Mouse (Mus musculus) kidney, adult 2 months (tissue): Measurements from ENCODE around the gene Plekhf1. TPM values are rescaled to one million over a fixed set of nuclear protein-coding genes. Genes with fewer than 3 reads are reported as not detected.

Experiments used
- DNase-seq: peaks from one replicate; pipeline ENCODE4 v3.0.0; 2021
- H3K27ac ChIP-seq: fragments of 200-500 bp; 2 replicates; pipeline ENCODE4 v1.5.1; 2012; ENCODE audit warnings: low read depth, low read length, control low read depth, inconsistent platforms; ENCODE audit not compliant: insufficient read depth
- H3K27me3 ChIP-seq: fragments of 200-500 bp; replicated peaks from 2 replicates; pipeline ENCODE4 v1.6.1; 2012; ENCODE audit warnings: mild to moderate bottlenecking, moderate library complexity, low read length, inconsistent platforms; ENCODE audit not compliant: control insufficient read depth, insufficient read depth
- H3K36me3 ChIP-seq: fragments of 200-500 bp; 2 replicates; pipeline ENCODE4 v1.6.1; 2012; ENCODE audit warnings: mild to moderate bottlenecking, moderate library complexity, low read length, inconsistent platforms; ENCODE audit not compliant: control insufficient read depth, insufficient read depth
- H3K4me1 ChIP-seq: fragments of 200-500 bp; 2 replicates; pipeline ENCODE4 v1.6.1; 2011; ENCODE audit warnings: low read length; ENCODE audit not compliant: control insufficient read depth, insufficient read depth
- H3K4me3 ChIP-seq: fragments of 200-500 bp; 2 replicates; pipeline ENCODE4 v1.5.1; 2011; ENCODE audit warnings: mild to moderate bottlenecking, low read depth, low read length, control low read depth; ENCODE audit not compliant: insufficient read depth
- CTCF ChIP-seq: fragments of 200-500 bp; conservative IDR thresholded peaks from 2 replicates; pipeline ENCODE4 v1.5.1; 2011; ENCODE audit warnings: low read depth, mild to moderate bottlenecking, control low read depth, low read length, moderate library complexity, mixed read lengths; ENCODE audit not compliant: insufficient read depth, insufficient read length
- POLR2A ChIP-seq: fragments of 200-500 bp; IDR thresholded peaks from one replicate; pipeline ENCODE4 v1.6.1; 2011; ENCODE audit warnings: low read depth, low read length, control low read depth
- WGBS: fragments of 180-500 bp; shearing (Covaris S2); methylation state at CpG from one replicate; pipeline ENCODE4 v1.1.7; 2018; 5-methylcytosine and 5-hydroxymethylcytosine counted together
- polyA plus RNA-seq: library from polyadenylated mRNA; depleted of rRNA; stranded (reverse); fragments of >200 nt; gene quantifications from 2 replicates; pipeline ENCODE4 v1.2.3, GENCODE M21; 2012

Gene Plekhf1
- polyA plus RNA-seq, 1 experiment: 6.3 TPM

GRCm38 (mm10) chr7:38209478-38210152, 18.2 kb downstream of the Plekhf1 start:
- WGBS: 74% methylated on average over 11 of the region's 11 CpGs
- no peak for TF ChIP-seq POLR2A
- no peak for TF ChIP-seq CTCF
- no peaks in the 10 kb centered on the region for H3K27me3 ChIP-seq
- no peak for DNase-seq
- no peak overlapping the region for H3K4me3 ChIP-seq
- H3K4me1 ChIP-seq: peaks cover 8% of the 10 kb centered on the region; the same call in 1 of the 2 replicates
- H3K36me3 ChIP-seq: no peaks in the 10 kb centered on the region
- H3K27ac ChIP-seq: no peak overlapping the region

- Histone ChIP-seq H3K4me3 (no peak overlapping the region), H3K27ac (no peak overlapping the region), H3K27me3 (no peaks in the 10 kb centered on the region), H3K36me3 (no peaks in the 10 kb centered on the region), H3K4me1 (peaks cover 8% of the 10 kb centered on the region; the same call in 1 of the 2 replicates)
- no peak for DNase-seq
- no peak for TF ChIP-seq CTCF
- no peak for TF ChIP-seq POLR2A
- WGBS: 76% methylated on average over 3 of the region's 3 CpGs
These were observed 18.8 kb downstream of the Plekhf1 start for GRCm38 (mm10) chr7:38208969-38209368.

- H3K4me1 ChIP-seq: no peaks in the 10 kb centered on the region
- no peak overlapping the region for H3K27ac ChIP-seq
- WGBS: 50% methylated on average over 3 of the region's 3 CpGs
- no peaks in the 10 kb centered on the region for H3K27me3 ChIP-seq
- DNase-seq: no peak
- TF ChIP-seq POLR2A (no peak), CTCF (no peak)
- no peaks in the 10 kb centered on the region for H3K36me3 ChIP-seq
- H3K4me3 ChIP-seq: no peak overlapping the region
These were observed 21.3 kb downstream of the Plekhf1 start for GRCm38 (mm10) chr7:38206564-38206963.

- TF ChIP-seq CTCF (no peak), POLR2A (no peak)
- Histone ChIP-seq H3K4me1 (no peaks in the 10 kb centered on the region), H3K27ac (no peak overlapping the region), H3K36me3 (no peaks in the 10 kb centered on the region), H3K4me3 (no peak overlapping the region), H3K27me3 (no peaks in the 10 kb centered on the region)
- WGBS: 63% methylated on average over 2 of the region's 2 CpGs
- DNase-seq: no peak
These were observed 22.0 kb downstream of the Plekhf1 start for GRCm38 (mm10) chr7:38205801-38206200.

GRCm38 (mm10) chr7:38204314-38204713, 23.5 kb downstream of the Plekhf1 start:
- no peak overlapping the region for H3K4me3 ChIP-seq
- no peak for DNase-seq
- H3K36me3 ChIP-seq: no peaks in the 10 kb centered on the region
- WGBS: 94% methylated on average over 6 of the region's 6 CpGs
- H3K4me1 ChIP-seq: no peaks in the 10 kb centered on the region
- H3K27ac ChIP-seq: no peak overlapping the region
- no peak for TF ChIP-seq POLR2A
- TF ChIP-seq CTCF: 0 out of 2 replicates have a peak, but pooled peaks have one; percentile 28
- H3K27me3 ChIP-seq: no peaks in the 10 kb centered on the region

- WGBS: 21% methylated on average over 3 of the region's 3 CpGs
These were observed 26.5 kb downstream of the Plekhf1 start for GRCm38 (mm10) chr7:38201290-38201658.

GRCm38 (mm10) chr7:38200606-38201289, 27.1 kb downstream of the Plekhf1 start:
- Histone ChIP-seq H3K4me3 (no peak overlapping the region), H3K36me3 (no peaks in the 10 kb centered on the region), H3K27me3 (no peaks in the 10 kb centered on the region), H3K27ac (no peak overlapping the region), H3K4me1 (no peaks in the 10 kb centered on the region)
- 3% methylated on average over 28 of the region's 28 CpGs for WGBS
- no peak for TF ChIP-seq POLR2A
- peak; percentile 100; the same call in 1 of the 2 replicates for TF ChIP-seq CTCF
- peak; percentile 86 for DNase-seq

More at GRCm38 (mm10) chr7:38201290-38201658, 26.5 kb downstream of the Plekhf1 start:
- no peaks in the 10 kb centered on the region for H3K4me1 ChIP-seq
- H3K4me3 ChIP-seq: no peak overlapping the region
- H3K27me3 ChIP-seq: no peaks in the 10 kb centered on the region
- TF ChIP-seq POLR2A (no peak), CTCF (no peak)
- DNase-seq: no peak
- no peak overlapping the region for H3K27ac ChIP-seq
- no peaks in the 10 kb centered on the region for H3K36me3 ChIP-seq
